22 mouse cellular contexts compared by ENCODE assay signal in the genomic region with DNA sequence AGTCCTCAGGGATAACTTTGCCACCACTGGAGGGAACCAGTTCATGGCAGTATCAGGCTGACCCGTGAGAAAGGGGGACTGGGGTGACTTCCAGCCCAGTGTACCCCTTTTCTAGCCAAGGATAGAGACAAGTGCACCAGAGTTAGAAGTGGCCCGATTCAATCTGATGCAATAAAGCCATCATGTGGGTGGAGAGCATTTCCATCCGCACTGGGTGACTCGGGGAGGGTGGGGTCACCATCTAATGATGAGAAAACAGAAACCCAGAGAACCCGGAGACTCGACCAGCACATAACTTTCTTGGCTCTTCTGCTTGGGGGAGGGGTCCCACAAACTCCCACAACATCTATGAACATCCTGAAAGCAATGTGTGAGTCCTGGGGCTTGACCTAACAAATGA. TPM values are rescaled to one million over a fixed set of nuclear protein-coding genes. Genes with fewer than 3 reads are reported as not detected.
DNase-seq lines count a peak whose midpoint lies in the region; ATAC-seq and TF ChIP-seq lines count a peak whose summit lies in the region.
"Had no signal": no experiment of that assay in that cellular context is flagged by ENCODE, and none has a peak within 500 bp of the region (broad histone marks: within the 10 kb centered on the region; RNA-seq: fewer than 3 reads in every experiment).

No protein-coding gene starts in this region.

- ATAC-seq in heart, embryonic 11.5 days (replicated peaks; ENCODE audit: insufficient number of reproducible peaks, low FRiP score, low TSS enrichment) = no peak
- ATAC-seq: forebrain, embryonic 14.5 days had no signal

- 60% methylated on average over 6 of the region's 6 CpGs for whole genome bisulfite sequencing in heart, embryonic 11.5 days (ENCODE audit: insufficient replicate concordance)

- H3K36me3 ChIP-seq in heart, embryonic 11.5 days (ENCODE audit: control insufficient read depth, insufficient read depth, low read length) = no peaks in the 10 kb centered on the region
- H3K36me3 ChIP-seq in CH12.LX (replicated peaks in 1 of 2; ENCODE audit: control insufficient read depth in 1 of 2, insufficient read depth in 1 of 2, low read length in 1 of 2) (peaks cover 3 to 36% of the 10 kb centered on the region in 2 experiments), myocyte (ENCODE audit: control insufficient read depth, insufficient read depth) (no peaks in the 10 kb centered on the region)
- H3K36me3 ChIP-seq: embryonic facial prominence, embryonic 15.5 days; forebrain, embryonic 10.5 days; heart, embryonic 13.5 days; hindbrain, embryonic 15.5 days had no signal

- no peak for TF ChIP-seq CTCF in CH12.LX (conservative IDR thresholded peaks at IDR 0.05 in 1 of 2, IDR thresholded peaks at IDR 0.05 in 1 of 2; ENCODE audit: low read depth in 2 of 2, low read length in 2 of 2)

- no peak overlapping the region for H3K27ac ChIP-seq in heart, embryonic 11.5 days (ENCODE audit: low read depth, low read length)
- peak overlapping the region; percentile 56 for H3K27ac ChIP-seq in CH12.LX (ENCODE audit: insufficient read depth, low read depth)
- H3K27ac ChIP-seq: embryonic facial prominence, embryonic 15.5 days; forebrain, embryonic 10.5 days; heart, embryonic 13.5 days; hindbrain, embryonic 15.5 days had no signal

- TF ChIP-seq EP300 in CH12.LX (IDR thresholded peaks at IDR 0.05; ENCODE audit: low read length) = no peak

- dilution Hi-C loops in CH12.LX (cut with MboI; ENCODE audit: extremely low pct_ligation_motif_present, extremely low pct_unique_long_range_greater_than_20kb, low sequenced_read_pairs) = no loop called here

- 0 out of 2 replicates have a peak, but pooled peaks cover 2% of the 10 kb centered on the region for H3K27me3 ChIP-seq in heart, embryonic 11.5 days (ENCODE audit: control insufficient read depth, insufficient read depth, low read length)
- H3K27me3 ChIP-seq in CH12.LX (replicated peaks) = no peaks in the 10 kb centered on the region
- H3K27me3 ChIP-seq in myocyte (ENCODE audit: control insufficient read depth, insufficient read depth, insufficient read length) = peaks cover 36% of the 10 kb centered on the region
- H3K27me3 ChIP-seq: hindbrain, embryonic 15.5 days had no signal

- H3ac ChIP-seq in myocyte (ENCODE audit: control insufficient read depth, insufficient read length) = no peak overlapping the region

- H3K4me1 ChIP-seq in heart, embryonic 11.5 days (ENCODE audit: control insufficient read depth, insufficient read depth, low read length) = peaks cover 12% of the 10 kb centered on the region
- peaks cover 16 to 63% of the 10 kb centered on the region in 2 experiments for H3K4me1 ChIP-seq in CH12.LX (ENCODE audit: control insufficient read depth in 1 of 2, insufficient read depth in 2 of 2)
- H3K4me1 ChIP-seq: embryonic facial prominence, embryonic 15.5 days; hindbrain, embryonic 15.5 days had no signal

- DNase-seq in heart, postnatal 4 days = peak; percentile 3
- peak; percentile 31 for DNase-seq in testis, postnatal 10 days (ENCODE audit: low spot score)
- no peak for DNase-seq in testis, postnatal 14 days (ENCODE audit: low spot score)
- DNase-seq in CH12.LX (ENCODE audit: extremely low read depth) = peak; percentile 82
- no peak for DNase-seq in frontal cortex, postnatal 10 days (ENCODE audit: low spot score in 2 of 2)
- DNase-seq: adrenal gland, adult 2 months; cerebellum, adult 11 months; cerebellum, adult 8-10 months; cerebellum, postnatal 14 days; embryo, embryonic 11 days had no signal

- in situ Hi-C loops in CH12.LX (cut with MboI; ENCODE audit: low pct_ligation_motif_present, low pct_unique_long_range_greater_than_20kb, low sequenced_read_pairs) = no loop called here

- H3K4me2 ChIP-seq in heart, embryonic 11.5 days = no peak overlapping the region
- H3K4me2 ChIP-seq in CH12.LX (ENCODE audit: insufficient read depth, low read depth, poor library complexity, severe bottlenecking) (no peak overlapping the region), myocyte (ENCODE audit: low read depth) (peak overlapping the region; percentile 57)
- H3K4me2 ChIP-seq: embryonic facial prominence, embryonic 15.5 days; heart, embryonic 13.5 days; hindbrain, embryonic 15.5 days had no signal

- H3K9ac ChIP-seq in heart, embryonic 11.5 days (ENCODE audit: low read depth, low read length) = no peak overlapping the region
- H3K9ac ChIP-seq in CH12.LX (ENCODE audit: insufficient read depth, low read depth) = no peak overlapping the region
- H3K9ac ChIP-seq: embryonic facial prominence, embryonic 15.5 days; heart, embryonic 13.5 days; hindbrain, embryonic 15.5 days had no signal

- H3K4me3 ChIP-seq in heart, embryonic 11.5 days (ENCODE audit: low read depth, low read length) = no peak overlapping the region
- H3K4me3 ChIP-seq in CH12.LX (replicated peaks in 1 of 3; ENCODE audit: low read depth in 2 of 3, low read length in 2 of 3, poor library complexity in 1 of 3) (peak overlapping the region in 2 of 3 experiments; percentile 1 to 57), myocyte (no peak overlapping the region)
- H3K4me3 ChIP-seq: embryonic facial prominence, embryonic 15.5 days; erythroblast, embryonic 14.5 days; forebrain, embryonic 10.5 days; heart, embryonic 13.5 days; hindbrain, embryonic 15.5 days had no signal

- no peak for TF ChIP-seq RAD21 in CH12.LX (IDR thresholded peaks at IDR 0.05; ENCODE audit: low read depth, low read length)

- no peaks in the 10 kb centered on the region for H3K9me3 ChIP-seq in heart, embryonic 11.5 days (replicated peaks; ENCODE audit: control insufficient read depth, low read length)
- no peaks in the 10 kb centered on the region for H3K9me3 ChIP-seq in CH12.LX (replicated peaks; ENCODE audit: low read length)
- H3K9me3 ChIP-seq: embryonic facial prominence, embryonic 15.5 days; forebrain, embryonic 10.5 days; heart, embryonic 13.5 days; hindbrain, embryonic 15.5 days had no signal

- H3K79me2 ChIP-seq in CH12.LX (replicated peaks; ENCODE audit: control insufficient read depth, extremely low read depth, insufficient read depth, poor library complexity, severe bottlenecking) (no peaks in the 10 kb centered on the region), myocyte (ENCODE audit: control insufficient read depth, insufficient read depth) (no peaks in the 10 kb centered on the region)

- TF ChIP-seq POLR2A in CH12.LX (IDR thresholded peaks at IDR 0.05; ENCODE audit: low read depth, low read length) (no peak), myocyte (IDR thresholded peaks at IDR 0.05; ENCODE audit: insufficient read length, low read depth) (no peak)

TF ChIP-seq in CH12.LX, 34 proteins besides CTCF, POLR2A, EP300 and RAD21:
- TF ChIP-seq TBP (conservative IDR thresholded peaks at IDR 0.05; ENCODE audit: low read depth, low read length) (0 out of 2 replicates have a peak, but pooled peaks have one; percentile 15), MXI1 (IDR thresholded peaks at IDR 0.05; ENCODE audit: low read depth, low read length) (peak; percentile 0; the same call in 1 of the 2 replicates), MAZ (IDR thresholded peaks at IDR 0.05; ENCODE audit: low read depth, low read length) (no peak)

TF ChIP-seq in myocyte, 11 proteins besides CTCF, POLR2A, EP300 and RAD21:
- TF ChIP-seq REST (IDR thresholded peaks at IDR 0.05; ENCODE audit: insufficient read depth, insufficient read length) (no peak), CEBPB (IDR thresholded peaks at IDR 0.05; ENCODE audit: insufficient read depth, poor library complexity, severe bottlenecking) (peak; percentile 74; the same call in 1 of the 2 replicates)
TF ChIP-seq in myocyte: peak in this region for 1.

RNA-seq across cellular contexts. Expression of gene Il9r, which starts 3.4 kb away (rescaled TPM):
- total RNA-seq in heart, postnatal 4 days (2021) = under 1 TPM; 0.20 to 0.21 TPM
- polyA plus RNA-seq in heart, embryonic 11.5 days (2014; fragmentation: Nextera tagmentation; extraction: Ambion mirVana) = not detected in 2 replicates
- total RNA-seq in CH12.LX (2012; rRNA removed) (16.8 and 20.0 TPM in 2 replicates), CH12.LX (2014; rRNA removed) (51.6 and 52.1 TPM in 2 replicates)
- polyA plus RNA-seq in CH12.LX (2012; ENCODE audit: insufficient read length, low read depth) (45.3 and 47.5 TPM in 2 replicates), myocyte (2012; fragmentation: generic; extraction: Trizol) (0.01 TPM)
- total RNA-seq: common myeloid progenitor, adult 5-6 weeks had no signal
- polyA plus RNA-seq: adrenal gland, adult 2 months; brain, embryonic 14.5 days; C2C12; embryonic facial prominence, embryonic 11.5 days; erythroblast, embryonic 14.5 days; forebrain, embryonic 10.5 days; forebrain, embryonic 14.5 days; hindbrain, embryonic 15.5 days had no signal

RNA-seq across cellular contexts. Expression of gene Snrnp25, which starts 8.5 kb away (rescaled TPM):
- 10 to 100 TPM; 14.4 to 15.6 TPM for total RNA-seq in heart, postnatal 4 days (2021)
- 59.6 and 72.2 TPM in 2 replicates for polyA plus RNA-seq in heart, embryonic 11.5 days (2014; fragmentation: Nextera tagmentation; extraction: Ambion mirVana)
- total RNA-seq in CH12.LX (2012; rRNA removed) (113 and 123 TPM in 2 replicates), CH12.LX (2014; rRNA removed) (162 and 208 TPM in 2 replicates)
- polyA plus RNA-seq in CH12.LX (2012; ENCODE audit: insufficient read length, low read depth) (106 and 131 TPM in 2 replicates), myocyte (2012; fragmentation: generic; extraction: Trizol) (58.3 TPM)

RNA-seq across cellular contexts. Expression of gene Rhbdf1, which starts 25.4 kb away (rescaled TPM):
- total RNA-seq in heart, postnatal 4 days (2021) = 10 to 100 TPM; 31.9 to 33.0 TPM
- 28.2 and 30.3 TPM in 2 replicates for polyA plus RNA-seq in heart, embryonic 11.5 days (2014; fragmentation: Nextera tagmentation; extraction: Ambion mirVana)
- total RNA-seq in CH12.LX (2012; rRNA removed) (30.1 and 37.6 TPM in 2 replicates), CH12.LX (2014; rRNA removed) (24.7 TPM in 2 replicates)
- polyA plus RNA-seq in CH12.LX (2012; ENCODE audit: insufficient read length, low read depth) (27.2 and 34.2 TPM in 2 replicates), myocyte (2012; fragmentation: generic; extraction: Trizol) (73.3 TPM)

RNA-seq across cellular contexts. Expression of gene Mpg, which starts 29.6 kb away (rescaled TPM):
- total RNA-seq in heart, postnatal 4 days (2021) = 10 to 100 TPM; 10.4 to 11.3 TPM
- 22.0 and 22.5 TPM in 2 replicates for polyA plus RNA-seq in heart, embryonic 11.5 days (2014; fragmentation: Nextera tagmentation; extraction: Ambion mirVana)
- 40.3 and 41.9 TPM in 2 replicates for total RNA-seq in CH12.LX (2012; rRNA removed)
- 36.2 and 39.1 TPM in 2 replicates for total RNA-seq in CH12.LX (2014; rRNA removed)
- 39.6 and 41.5 TPM in 2 replicates for polyA plus RNA-seq in CH12.LX (2012; ENCODE audit: insufficient read length, low read depth)
- polyA plus RNA-seq in myocyte (2012; fragmentation: generic; extraction: Trizol) = 23.8 TPM

Comparison
In these comparisons a context has a peak if more than half of its experiments do, and no peak if none do; other contexts are left out.
1. DNase-seq: peak in heart, postnatal 4 days (single experiment), testis, postnatal 10 days (single experiment) and CH12.LX (single experiment); none in testis, postnatal 14 days (single experiment) and frontal cortex, postnatal 10 days (0 of 2).
2. H3K4me3 ChIP-seq: peak in CH12.LX (2 of 3); none in heart, embryonic 11.5 days (single experiment) and myocyte (single experiment).
3. RNA of gene Il9r, which starts 3.4 kb away (polyA plus RNA-seq): 45.3 to 47.5 TPM in CH12.LX; 0.01 TPM in myocyte (single experiment) and not detected in heart, embryonic 11.5 days; every median in the first group is over 10 times any median in the second.